Mouse (Mus musculus) C2C12 (cell line): ENCODE results near the gene Cntnap2.

Experiments used
- CTCF ChIP-seq: IDR thresholded peaks from one replicate; pipeline ENCODE4 v1.5.1; 2011; ENCODE audit not compliant: control insufficient read depth, insufficient read depth, insufficient read length
- MAX ChIP-seq: IDR thresholded peaks from one replicate; pipeline ENCODE4 v1.6.1; 2011; ENCODE audit warnings: mild to moderate bottlenecking, control low read depth

DNA sequence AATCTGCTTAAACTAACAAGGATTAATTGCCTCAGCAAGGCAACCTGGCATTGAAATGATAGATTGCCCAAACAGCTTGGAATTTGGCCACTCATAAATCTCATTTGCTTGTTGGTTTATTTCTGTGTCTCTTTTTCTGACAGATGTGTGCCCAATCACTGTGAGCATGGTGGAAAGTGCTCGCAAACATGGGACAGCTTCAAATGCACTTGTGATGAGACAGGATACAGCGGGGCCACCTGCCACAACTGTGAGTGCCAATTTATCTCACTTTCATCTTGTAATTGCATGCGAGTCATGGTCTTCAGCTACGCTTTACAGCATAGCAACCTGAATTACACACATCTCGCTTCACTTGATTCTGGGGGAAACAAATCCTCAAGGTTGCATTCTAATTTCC lies 1287.8 kb downstream of the Cntnap2 start:
- no peak for TF ChIP-seq CTCF
- no peak for TF ChIP-seq MAX
